Mouse (Mus musculus): Measurements from ENCODE around the gene Osbpl9. TPM values are rescaled to one million over a fixed set of nuclear protein-coding genes. Genes with fewer than 3 reads are reported as not detected.

Osbpl9 gene
- polyA plus RNA-seq, 1 experiment: 5.6 TPM

- Histone ChIP-seq H3K27me3 (replicated peaks) (no peaks in the 10 kb centered on the region), H3K4me1 (peaks cover 86% of the 10 kb centered on the region), H3K36me3 (replicated peaks; ENCODE audit: low read length) (no peaks in the 10 kb centered on the region), H3K9me3 (no peaks in the 10 kb centered on the region), H3K4me3 (replicated peaks) (no peak overlapping the region)
- TF ChIP-seq GATA1 (IDR thresholded peaks at IDR 0.05; ENCODE audit: borderline replicate concordance, low read length) (no peak), FLI1 (IDR thresholded peaks at IDR 0.05; ENCODE audit: low read length) (no peak)
Measured at GRCm38 (mm10) chr4:109122830-109123555, 79.1 kb downstream of the Osbpl9 start.

GRCm38 (mm10) chr4:109120735-109121134 lies 81.3 kb downstream of the Osbpl9 start:
- Histone ChIP-seq H3K4me1 (peaks cover 72% of the 10 kb centered on the region), H3K36me3 (replicated peaks; ENCODE audit: low read length) (peaks cover 2% of the 10 kb centered on the region), H3K9me3 (no peaks in the 10 kb centered on the region), H3K4me3 (replicated peaks) (no peak overlapping the region), H3K27me3 (replicated peaks) (no peaks in the 10 kb centered on the region)
- TF ChIP-seq GATA1 (IDR thresholded peaks at IDR 0.05; ENCODE audit: borderline replicate concordance, low read length): no peak
- TF ChIP-seq FLI1 (IDR thresholded peaks at IDR 0.05; ENCODE audit: low read length): no peak

- H3K9me3 ChIP-seq: no peaks in the 10 kb centered on the region
- peaks cover 73% of the 10 kb centered on the region for H3K4me1 ChIP-seq
- H3K36me3 ChIP-seq (replicated peaks; ENCODE audit: low read length): peaks cover 9% of the 10 kb centered on the region
- no peak for TF ChIP-seq GATA1 (IDR thresholded peaks at IDR 0.05; ENCODE audit: borderline replicate concordance, low read length)
- no peak overlapping the region for H3K4me3 ChIP-seq (replicated peaks)
- H3K27me3 ChIP-seq (replicated peaks): no peaks in the 10 kb centered on the region
Measured at GRCm38 (mm10) chr4:109119641-109120125, 82.4 kb downstream of the Osbpl9 start.

GRCm38 (mm10) chr4:109118327-109118659 lies 83.8 kb downstream of the Osbpl9 start:
- TF ChIP-seq GATA1 (IDR thresholded peaks at IDR 0.05; ENCODE audit: borderline replicate concordance, low read length) (no peak), FLI1 (IDR thresholded peaks at IDR 0.05; ENCODE audit: low read length) (no peak)
- H3K4me1 ChIP-seq: peaks cover 72% of the 10 kb centered on the region
- no peaks in the 10 kb centered on the region for H3K9me3 ChIP-seq
- H3K27me3 ChIP-seq (replicated peaks): no peaks in the 10 kb centered on the region
- H3K4me3 ChIP-seq (replicated peaks): peak overlapping the region; percentile 94
- peaks cover 14% of the 10 kb centered on the region for H3K36me3 ChIP-seq (replicated peaks; ENCODE audit: low read length)

DNA sequence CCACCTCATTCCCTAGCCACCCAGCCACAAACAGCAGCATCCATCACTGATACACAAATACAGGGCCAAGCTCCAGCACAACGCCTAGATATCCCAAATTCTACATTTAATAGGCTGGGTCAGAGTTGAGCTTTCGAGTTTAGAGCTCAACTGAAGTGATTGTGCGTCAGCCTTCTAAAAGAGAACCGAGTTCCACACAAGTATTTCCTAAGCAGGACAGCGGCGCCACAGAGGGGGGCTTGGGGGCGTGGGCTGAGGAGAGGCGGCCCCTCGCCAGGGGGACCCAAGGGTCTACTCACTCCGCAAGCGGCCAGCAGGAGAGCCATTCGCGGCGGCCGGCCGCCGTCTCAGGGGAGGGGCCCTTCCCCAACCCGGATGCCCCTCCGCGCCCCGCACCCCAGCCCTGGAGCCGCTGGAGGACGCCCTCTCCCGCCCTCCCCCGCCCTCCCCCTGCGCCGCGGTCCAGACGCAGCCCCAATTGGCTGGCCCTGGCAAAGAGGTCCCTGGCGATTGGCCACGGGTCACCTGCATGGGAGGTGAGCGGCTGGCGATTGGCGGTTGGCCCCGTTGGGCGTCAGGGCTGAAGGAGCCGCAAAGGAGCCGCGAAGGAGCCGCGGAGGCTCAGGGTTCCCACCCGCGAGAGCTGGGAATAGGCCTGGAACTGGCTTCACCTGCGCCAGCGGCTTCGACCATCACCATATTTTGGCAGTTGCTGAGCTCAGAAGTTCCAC lies 84.3 kb downstream of the Osbpl9 start:
- H3K4me3 ChIP-seq (replicated peaks): peak overlapping the region; percentile 94
- no peaks in the 10 kb centered on the region for H3K27me3 ChIP-seq (replicated peaks)
- H3K9me3 ChIP-seq: no peaks in the 10 kb centered on the region
- H3K4me1 ChIP-seq: peaks cover 72% of the 10 kb centered on the region
- no peak for TF ChIP-seq FLI1 (IDR thresholded peaks at IDR 0.05; ENCODE audit: low read length)
- H3K36me3 ChIP-seq (replicated peaks; ENCODE audit: low read length): peaks cover 18% of the 10 kb centered on the region

DNA sequence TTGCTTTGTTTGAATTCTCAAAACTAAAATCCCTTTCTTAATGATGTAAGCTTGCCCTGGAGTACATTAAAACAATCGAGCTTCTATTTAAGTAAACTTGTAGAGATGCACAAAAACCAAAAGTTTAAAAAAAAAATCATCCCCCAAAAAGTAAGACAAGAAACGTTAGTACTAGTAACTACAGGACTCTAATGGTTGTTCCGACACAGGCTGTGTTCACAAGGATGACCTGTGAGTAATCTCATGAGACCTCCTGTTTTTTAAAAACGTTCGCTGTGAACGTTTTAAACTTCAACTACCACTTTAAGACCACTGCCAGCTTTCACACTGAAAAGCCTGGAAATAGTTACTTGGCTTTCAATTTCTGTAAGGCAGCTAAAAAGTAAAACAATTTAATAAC lies 85.1 kb downstream of the Osbpl9 start:
- H3K9me3 ChIP-seq: no peaks in the 10 kb centered on the region
- H3K27me3 ChIP-seq (replicated peaks): no peaks in the 10 kb centered on the region
- peaks cover 72% of the 10 kb centered on the region for H3K4me1 ChIP-seq
- peak overlapping the region; percentile 94 for H3K4me3 ChIP-seq (replicated peaks)
- peaks cover 19% of the 10 kb centered on the region for H3K36me3 ChIP-seq (replicated peaks; ENCODE audit: low read length)
- TF ChIP-seq GATA1 (IDR thresholded peaks at IDR 0.05; ENCODE audit: borderline replicate concordance, low read length) (no peak), FLI1 (IDR thresholded peaks at IDR 0.05; ENCODE audit: low read length) (no peak)

- no peak for TF ChIP-seq GATA1 (IDR thresholded peaks at IDR 0.05; ENCODE audit: borderline replicate concordance, low read length)
- TF ChIP-seq FLI1 (IDR thresholded peaks at IDR 0.05; ENCODE audit: low read length): no peak
- Histone ChIP-seq H3K36me3 (replicated peaks; ENCODE audit: low read length) (peaks cover 19% of the 10 kb centered on the region), H3K4me3 (replicated peaks) (peak overlapping the region; percentile 94), H3K9me3 (no peaks in the 10 kb centered on the region), H3K4me1 (peaks cover 73% of the 10 kb centered on the region), H3K27me3 (replicated peaks) (no peaks in the 10 kb centered on the region)
Measured at GRCm38 (mm10) chr4:109116494-109116893, 85.6 kb downstream of the Osbpl9 start.

- H3K4me1 ChIP-seq: peaks cover 69% of the 10 kb centered on the region
- H3K9me3 ChIP-seq: no peaks in the 10 kb centered on the region
- H3K27me3 ChIP-seq (replicated peaks): no peaks in the 10 kb centered on the region
- no peak for TF ChIP-seq FLI1 (IDR thresholded peaks at IDR 0.05; ENCODE audit: low read length)
- no peak for TF ChIP-seq GATA1 (IDR thresholded peaks at IDR 0.05; ENCODE audit: borderline replicate concordance, low read length)
- peaks cover 21% of the 10 kb centered on the region for H3K36me3 ChIP-seq (replicated peaks; ENCODE audit: low read length)
- no peak overlapping the region for H3K4me3 ChIP-seq (replicated peaks)
Measured at GRCm38 (mm10) chr4:109115742-109116141, 86.3 kb downstream of the Osbpl9 start.

DNA sequence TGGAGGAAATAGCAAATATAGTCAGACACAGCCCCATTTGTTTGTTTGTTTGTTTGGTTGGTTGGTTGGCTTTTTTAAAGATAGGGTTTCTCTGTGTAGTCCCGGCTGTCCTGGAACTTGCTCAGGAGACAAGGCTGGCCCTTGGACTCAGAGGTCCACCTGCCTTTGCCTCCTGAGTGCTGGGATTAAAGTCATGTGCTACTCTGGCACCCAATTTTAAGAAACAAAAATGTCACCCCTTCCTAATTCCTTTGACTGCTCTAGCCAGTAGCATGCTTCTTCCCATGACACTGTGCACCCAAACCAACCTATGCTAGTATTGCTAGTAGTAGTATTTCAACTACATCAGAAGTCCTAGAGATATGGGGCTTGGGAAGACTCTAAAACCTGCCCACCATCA lies 87.8 kb downstream of the Osbpl9 start:
- Histone ChIP-seq H3K9me3 (no peaks in the 10 kb centered on the region), H3K4me3 (replicated peaks) (no peak overlapping the region), H3K4me1 (peaks cover 68% of the 10 kb centered on the region), H3K27me3 (replicated peaks) (no peaks in the 10 kb centered on the region), H3K36me3 (replicated peaks; ENCODE audit: low read length) (peaks cover 21% of the 10 kb centered on the region)
- TF ChIP-seq GATA1 (IDR thresholded peaks at IDR 0.05; ENCODE audit: borderline replicate concordance, low read length) (no peak), FLI1 (IDR thresholded peaks at IDR 0.05; ENCODE audit: low read length) (no peak)

DNA sequence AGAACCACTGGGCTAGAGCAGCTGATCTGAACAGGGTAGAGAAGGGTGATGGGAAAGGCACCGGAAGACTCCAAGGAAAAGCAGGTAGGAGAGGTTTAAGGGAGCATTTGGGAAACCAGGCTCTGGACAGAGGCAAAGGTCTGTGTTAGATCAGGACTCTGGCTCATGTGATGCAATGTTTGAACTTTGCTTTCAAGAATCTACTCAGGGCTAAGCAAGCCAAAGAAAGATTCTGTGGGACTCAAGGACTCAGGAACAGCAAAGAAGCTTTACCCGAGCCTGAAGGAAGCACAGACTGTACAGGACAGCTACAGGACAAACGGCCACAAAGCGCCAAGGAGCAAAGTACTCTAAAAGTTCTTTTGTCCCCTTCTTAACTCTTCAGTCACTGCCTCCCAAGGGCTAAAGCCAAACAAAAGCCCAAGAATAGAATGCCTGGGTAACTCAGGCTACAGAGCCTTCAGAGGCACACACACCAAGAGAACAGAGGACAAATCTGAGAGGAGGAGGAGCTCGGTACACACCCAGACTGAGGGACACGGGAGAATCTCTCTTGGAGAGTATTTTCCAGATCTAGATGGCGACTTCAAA lies 89.1 kb downstream of the Osbpl9 start:
- no peaks in the 10 kb centered on the region for H3K27me3 ChIP-seq (replicated peaks)
- H3K4me3 ChIP-seq (replicated peaks): no peak overlapping the region
- no peaks in the 10 kb centered on the region for H3K9me3 ChIP-seq
- peaks cover 66% of the 10 kb centered on the region for H3K4me1 ChIP-seq
- no peak for TF ChIP-seq FLI1 (IDR thresholded peaks at IDR 0.05; ENCODE audit: low read length)
- TF ChIP-seq GATA1 (IDR thresholded peaks at IDR 0.05; ENCODE audit: borderline replicate concordance, low read length): no peak
- peaks cover 21% of the 10 kb centered on the region for H3K36me3 ChIP-seq (replicated peaks; ENCODE audit: low read length)

All from megakaryocyte, embryonic 14.5 days (primary cell).